Mouse (Mus musculus) bone marrow macrophage, adult 2 months (primary cell): ENCODE measurements around the gene Rai14.

ENCODE experiments used
- CTCF ChIP-seq: IDR thresholded peaks from 2 replicates; pipeline ENCODE4 v1.5.1; 2012; ENCODE audit warnings: low read depth, mild to moderate bottlenecking, low read length, moderate library complexity
- POLR2A ChIP-seq: IDR thresholded peaks from 2 replicates; pipeline ENCODE4 v1.6.1; 2012; ENCODE audit warnings: mild to moderate bottlenecking, low read depth, low read length, borderline replicate concordance

DNA sequence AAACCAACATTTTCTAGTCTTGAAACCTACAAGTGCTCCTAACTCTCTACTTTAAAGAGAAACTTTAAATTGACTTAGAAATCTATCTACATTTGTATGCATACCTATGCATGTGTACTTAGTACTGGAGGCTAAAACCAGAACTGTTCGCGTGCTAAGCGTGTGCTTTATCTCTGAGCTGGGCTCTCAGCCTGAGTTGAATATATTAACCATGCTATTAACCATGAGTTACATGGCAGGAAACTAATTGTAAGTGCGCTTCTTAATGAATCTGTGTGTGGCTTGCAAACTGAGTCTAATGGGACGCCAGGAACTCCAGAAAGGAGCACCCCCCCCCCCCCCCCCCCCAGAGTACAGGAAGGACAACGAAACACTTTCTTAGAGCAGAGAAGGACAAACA lies 119.0 kb downstream of the Rai14 start:
- no peak for TF ChIP-seq POLR2A
- no peak for TF ChIP-seq CTCF
